Mouse (Mus musculus): Measurements from ENCODE around the gene Sim1.

GRCm38 (mm10) chr10:50981849-50982248 is 87.3 kb downstream of the Sim1 start:
- TF ChIP-seq CEBPB (IDR thresholded peaks at IDR 0.05; ENCODE audit: low read depth) = no peak
- TF ChIP-seq CTCF (IDR thresholded peaks at IDR 0.05; ENCODE audit: control insufficient read depth, insufficient read depth, insufficient read length) = no peak
- TF ChIP-seq USF1 (IDR thresholded peaks at IDR 0.05; ENCODE audit: low read depth) = no peak

Measured in C2C12 (cell line).